ENCODE assay signal across 8 mouse cellular contexts in genomic region chr8:60981388-60981787, GRCm38 (mm10). TPM values are rescaled to one million over a fixed set of nuclear protein-coding genes. Genes with fewer than 3 reads are reported as not detected.
DNase-seq lines count a peak whose midpoint lies in the region; ATAC-seq lines count a peak whose summit lies in the region.

No protein-coding gene starts in this region.

- intact Hi-C loops in heart, postnatal 25 days (cut with DNase I), result no loop called here

- no peaks in the 10 kb centered on the region for H3K9me3 ChIP-seq in heart, embryonic 11.5 days (replicated peaks; ENCODE audit: control insufficient read depth, low read length)
- no peaks in the 10 kb centered on the region for H3K9me3 ChIP-seq in lung, embryonic 16.5 days (ENCODE audit: control insufficient read depth, low read length)
- H3K9me3 ChIP-seq in limb, embryonic 15.5 days, result no peaks in the 10 kb centered on the region
- H3K9me3 ChIP-seq in stomach, embryonic 16.5 days (replicated peaks; ENCODE audit: control insufficient read depth, low read length), result no peaks in the 10 kb centered on the region

- 19% methylated on average over 1 of the region's 1 CpGs for WGBS in heart, embryonic 11.5 days (ENCODE audit: insufficient replicate concordance)
- 12% methylated on average over 1 of the region's 1 CpGs for WGBS in lung, embryonic 16.5 days
- WGBS in limb, embryonic 15.5 days, result 21% methylated on average over 1 of the region's 1 CpGs
- WGBS in stomach, embryonic 16.5 days, result 13% methylated on average over 1 of the region's 1 CpGs

- 0 out of 2 replicates have a peak, but pooled peaks cover 3% of the 10 kb centered on the region for H3K4me1 ChIP-seq in heart, embryonic 11.5 days (ENCODE audit: control insufficient read depth, insufficient read depth, low read length)
- 0 out of 2 replicates have a peak, but pooled peaks cover 4% of the 10 kb centered on the region for H3K4me1 ChIP-seq in lung, embryonic 16.5 days (replicated peaks; ENCODE audit: control insufficient read depth, insufficient read depth, low read length)
- 0 out of 2 replicates have a peak, but pooled peaks cover 3% of the 10 kb centered on the region for H3K4me1 ChIP-seq in limb, embryonic 15.5 days
- peaks cover 8% of the 10 kb centered on the region for H3K4me1 ChIP-seq in stomach, embryonic 16.5 days (ENCODE audit: control insufficient read depth, insufficient read depth, low read length)

- no peak for DNase-seq in heart, postnatal 25 days (ENCODE audit: low spot score)
- DNase-seq in lung, postnatal 4 days, result no peak
- DNase-seq in cerebellum, postnatal 36 days, result no peak
- DNase-seq in adrenal gland, adult 18-20 months (ENCODE audit: low spot score in 2 of 2), result no peak

- no peak overlapping the region for H3K27ac ChIP-seq in heart, embryonic 11.5 days (ENCODE audit: low read depth, low read length)
- H3K27ac ChIP-seq in lung, embryonic 16.5 days (ENCODE audit: low read length), result no peak overlapping the region
- no peak overlapping the region for H3K27ac ChIP-seq in limb, embryonic 15.5 days
- no peak overlapping the region for H3K27ac ChIP-seq in stomach, embryonic 16.5 days (ENCODE audit: low read length)

- no peaks in the 10 kb centered on the region for H3K36me3 ChIP-seq in heart, embryonic 11.5 days (ENCODE audit: control insufficient read depth, insufficient read depth, low read length)
- H3K36me3 ChIP-seq in lung, embryonic 16.5 days (ENCODE audit: control insufficient read depth, insufficient read depth, low read length), result no peaks in the 10 kb centered on the region
- no peaks in the 10 kb centered on the region for H3K36me3 ChIP-seq in limb, embryonic 15.5 days
- H3K36me3 ChIP-seq in stomach, embryonic 16.5 days (ENCODE audit: control insufficient read depth, insufficient read depth, low read length), result no peaks in the 10 kb centered on the region

- peak overlapping the region; percentile 68; the same call in 1 of the 2 replicates for H3K4me3 ChIP-seq in heart, embryonic 11.5 days (ENCODE audit: low read depth, low read length)
- no peak overlapping the region for H3K4me3 ChIP-seq in lung, embryonic 16.5 days (ENCODE audit: low read length)
- H3K4me3 ChIP-seq in limb, embryonic 15.5 days, result no peak overlapping the region
- H3K4me3 ChIP-seq in stomach, embryonic 16.5 days (replicated peaks; ENCODE audit: low read length), result peak overlapping the region; percentile 84

- peak overlapping the region; percentile 88 for H3K4me2 ChIP-seq in heart, embryonic 11.5 days
- H3K4me2 ChIP-seq in lung, embryonic 16.5 days (ENCODE audit: low read depth, low read length), result peak overlapping the region; percentile 93; the same call in 1 of the 2 replicates
- H3K4me2 ChIP-seq in limb, embryonic 15.5 days, result 0 out of 2 replicates have a peak overlapping the region, but pooled peaks have one; percentile 96
- peak overlapping the region; percentile 87 for H3K4me2 ChIP-seq in stomach, embryonic 16.5 days (ENCODE audit: low read depth, low read length)

- H3K27me3 ChIP-seq in heart, embryonic 11.5 days (ENCODE audit: control insufficient read depth, insufficient read depth, low read length), result no peaks in the 10 kb centered on the region
- H3K27me3 ChIP-seq in lung, embryonic 16.5 days (ENCODE audit: control insufficient read depth, insufficient read depth, low read depth, low read length), result 0 out of 2 replicates have a peak, but pooled peaks cover 3% of the 10 kb centered on the region
- H3K27me3 ChIP-seq in limb, embryonic 15.5 days, result no peaks in the 10 kb centered on the region
- no peaks in the 10 kb centered on the region for H3K27me3 ChIP-seq in stomach, embryonic 16.5 days (ENCODE audit: control insufficient read depth, insufficient read depth, low read length)

- no peak for ATAC-seq in heart, embryonic 11.5 days (replicated peaks; ENCODE audit: insufficient number of reproducible peaks, low FRiP score, low TSS enrichment)
- ATAC-seq in lung, embryonic 16.5 days (ENCODE audit: low read depth), result no peak
- no peak for ATAC-seq in limb, embryonic 15.5 days (ENCODE audit: insufficient number of reproducible peaks, low FRiP score, low TSS enrichment, low read depth)
- no peak for ATAC-seq in stomach, embryonic 16.5 days (ENCODE audit: insufficient read depth, low FRiP score)

- H3K9ac ChIP-seq in heart, embryonic 11.5 days (ENCODE audit: low read depth, low read length), result no peak overlapping the region
- no peak overlapping the region for H3K9ac ChIP-seq in lung, embryonic 16.5 days (ENCODE audit: low read length)
- H3K9ac ChIP-seq in limb, embryonic 15.5 days, result no peak overlapping the region
- H3K9ac ChIP-seq in stomach, embryonic 16.5 days (ENCODE audit: low read length), result no peak overlapping the region

RNA-seq across cellular contexts. Expression of gene Clcn3, which starts 1.7 kb away (rescaled TPM):
- polyA plus RNA-seq in heart, embryonic 11.5 days (2014; fragmentation: Nextera tagmentation; extraction: Ambion mirVana), result 24.4 and 29.2 TPM in 2 replicates
- 10 to 100 TPM; 33.0 to 34.0 TPM for total RNA-seq in heart, postnatal 25 days (2021)
- polyA plus RNA-seq in lung, embryonic 16.5 days (2015; fragmentation: Nextera tagmentation; extraction: Ambion mirVana), result 22.1 and 22.2 TPM in 2 replicates
- 17.5 and 17.8 TPM in 2 replicates for polyA plus RNA-seq in limb, embryonic 15.5 days (2015; fragmentation: Nextera tagmentation; extraction: Ambion mirVana)
- 31.0 and 32.7 TPM in 2 replicates for polyA plus RNA-seq in stomach, embryonic 16.5 days (2015; fragmentation: Nextera tagmentation; extraction: Ambion mirVana)
- 10 to 100 TPM; 34.3 to 43.4 TPM for total RNA-seq in adrenal gland, adult 18-20 months (2021)

RNA-seq across cellular contexts. Expression of gene Nek1, which starts 11.6 kb away (rescaled TPM):
- 15.4 and 16.4 TPM in 2 replicates for polyA plus RNA-seq in heart, embryonic 11.5 days (2014; fragmentation: Nextera tagmentation; extraction: Ambion mirVana)
- total RNA-seq in heart, postnatal 25 days (2021), result 1 to 10 TPM; 7.8 to 9.0 TPM
- 18.9 and 19.1 TPM in 2 replicates for polyA plus RNA-seq in lung, embryonic 16.5 days (2015; fragmentation: Nextera tagmentation; extraction: Ambion mirVana)
- polyA plus RNA-seq in limb, embryonic 15.5 days (2015; fragmentation: Nextera tagmentation; extraction: Ambion mirVana), result 18.8 and 18.9 TPM in 2 replicates
- 17.5 and 17.9 TPM in 2 replicates for polyA plus RNA-seq in stomach, embryonic 16.5 days (2015; fragmentation: Nextera tagmentation; extraction: Ambion mirVana)
- total RNA-seq in adrenal gland, adult 18-20 months (2021), result 10 to 100 TPM; 11.9 to 16.2 TPM

Comparison
In these comparisons a context has a peak if more than half of its experiments do, and no peak if none do; other contexts are left out.
1. H3K4me3 ChIP-seq: peak in heart, embryonic 11.5 days (single experiment) and stomach, embryonic 16.5 days (single experiment); none in lung, embryonic 16.5 days (single experiment) and limb, embryonic 15.5 days (single experiment).
2. Peak in every context shown above with its lines, with median percentiles within 50 percentile points of each other: H3K4me2 ChIP-seq.